Mouse (Mus musculus) lung, postnatal 0 days (tissue): ENCODE measurements at regions not wholly inside any gene's neighbourhood (a gene's known extent, or its start where the extent isn't known, plus 50 kb on each side); places are given as distances from the start of the nearest gene placed in this dataset.

Source experiments
- ATAC-seq: fragments of 200-750 bp; cut with Nextera tagmentation; 2 replicates; pipeline ENCODE4 v1.8.0; 2017; ENCODE audit warnings: moderate library complexity
- DNase-seq: peaks from one replicate; pipeline ENCODE4 v3.0.0-alpha.2; 2016; ENCODE audit warnings: low spot score
- H3K27ac ChIP-seq: fragments of 300-500 bp; sonication (generic); 2 replicates; pipeline ENCODE4 v1.5.1; 2014; ENCODE audit warnings: antibody characterized with exemption, mild to moderate bottlenecking, low read length, mixed read lengths
- H3K27me3 ChIP-seq: fragments of 300-500 bp; sonication (generic); replicated peaks from 2 replicates; pipeline ENCODE4 v1.6.1; 2014; ENCODE audit warnings: low read length, mixed read lengths; ENCODE audit not compliant: insufficient read depth
- H3K36me3 ChIP-seq: fragments of 300-500 bp; sonication (generic); 2 replicates; pipeline ENCODE4 v1.6.1; 2014; ENCODE audit warnings: low read length, mixed read lengths; ENCODE audit not compliant: insufficient read depth
- H3K4me1 ChIP-seq: fragments of 300-500 bp; sonication (generic); 2 replicates; pipeline ENCODE4 v1.6.1; 2014; ENCODE audit warnings: antibody characterized with exemption, low read depth, low read length, mixed read lengths; ENCODE audit not compliant: insufficient read depth
- H3K4me2 ChIP-seq: fragments of 300-500 bp; sonication (generic); replicated peaks from 2 replicates; pipeline ENCODE4 v1.6.1; 2014; ENCODE audit warnings: low read depth, mild to moderate bottlenecking, low read length, moderate library complexity, mixed read lengths
- H3K4me3 ChIP-seq: fragments of 300-500 bp; sonication (generic); 2 replicates; pipeline ENCODE4 v1.5.1; 2014; ENCODE audit warnings: low read depth, low read length
- H3K9ac ChIP-seq: fragments of 300-500 bp; sonication (generic); replicated peaks from 2 replicates; pipeline ENCODE4 v1.6.1; 2014; ENCODE audit warnings: low read depth, mild to moderate bottlenecking
- H3K9me3 ChIP-seq: fragments of 300-500 bp; sonication (generic); 2 replicates; pipeline ENCODE4 v1.6.1; 2016; ENCODE audit warnings: low read length, mixed read lengths
- CTCF ChIP-seq: IDR thresholded peaks from 2 replicates; pipeline ENCODE4 v1.5.1; 2016; ENCODE audit warnings: antibody characterized with exemption, mild to moderate bottlenecking
- EP300 ChIP-seq: IDR thresholded peaks from 2 replicates; pipeline ENCODE4 v1.6.1; 2016; ENCODE audit warnings: antibody characterized with exemption, mild to moderate bottlenecking, control low read depth
- WGBS: fragments of 180-500 bp; shearing (Covaris S2); extraction: QIAGEN DNeasy Blood & Tissue Kit; methylation state at CpG from one replicate; pipeline ENCODE4 v1.1.7; 2014; 5-methylcytosine and 5-hydroxymethylcytosine counted together

GRCm38 (mm10) chr3:56830315-56831097 lies 471.3 kb downstream of the Tm4sf1 start:
- H3K9me3 ChIP-seq, result no peaks in the 10 kb centered on the region
- peak; percentile 9 for DNase-seq
- no peak overlapping the region for H3K9ac ChIP-seq
- 57% methylated on average over 4 of the region's 4 CpGs for WGBS
- H3K36me3 ChIP-seq, result no peaks in the 10 kb centered on the region
- no peak for ATAC-seq
- no peaks in the 10 kb centered on the region for H3K4me1 ChIP-seq
- no peak for TF ChIP-seq CTCF
- TF ChIP-seq EP300, result no peak
- H3K27ac ChIP-seq, result no peak overlapping the region
- no peak overlapping the region for H3K4me3 ChIP-seq
- no peaks in the 10 kb centered on the region for H3K27me3 ChIP-seq
- no peak overlapping the region for H3K4me2 ChIP-seq

- Histone ChIP-seq H3K9me3 (no peaks in the 10 kb centered on the region), H3K9ac (no peak overlapping the region), H3K36me3 (no peaks in the 10 kb centered on the region), H3K27ac (no peak overlapping the region), H3K4me3 (no peak overlapping the region), H3K4me2 (no peak overlapping the region), H3K27me3 (no peaks in the 10 kb centered on the region), H3K4me1 (no peaks in the 10 kb centered on the region)
- ATAC-seq (no peak), DNase-seq (no peak)
- TF ChIP-seq CTCF (no peak), EP300 (no peak)
- WGBS, result 78% methylated on average over 4 of the region's 4 CpGs
Observed at GRCm38 (mm10) chr3:56824157-56824556, 477.6 kb downstream of the Tm4sf1 start.

- H3K36me3 ChIP-seq, result no peaks in the 10 kb centered on the region
- TF ChIP-seq EP300 (no peak), CTCF (no peak)
- no peak overlapping the region for H3K9ac ChIP-seq
- ATAC-seq, result no peak
- H3K27ac ChIP-seq, result no peak overlapping the region
- no peaks in the 10 kb centered on the region for H3K9me3 ChIP-seq
- DNase-seq, result no peak
- H3K4me2 ChIP-seq, result no peak overlapping the region
- no peaks in the 10 kb centered on the region for H3K27me3 ChIP-seq
- H3K4me3 ChIP-seq, result no peak overlapping the region
- 61% methylated on average over 1 of the region's 1 CpGs for WGBS
- H3K4me1 ChIP-seq, result no peaks in the 10 kb centered on the region
Observed at GRCm38 (mm10) chr3:56810548-56811071, 491.2 kb downstream of the Tm4sf1 start.

GRCm38 (mm10) chr3:56793054-56793453 lies 508.7 kb downstream of the Tm4sf1 start:
- 43% methylated on average over 1 of the region's 1 CpGs for WGBS
- no peaks in the 10 kb centered on the region for H3K36me3 ChIP-seq
- no peaks in the 10 kb centered on the region for H3K9me3 ChIP-seq
- TF ChIP-seq EP300 (no peak), CTCF (no peak)
- no peak overlapping the region for H3K27ac ChIP-seq
- H3K4me1 ChIP-seq, result no peaks in the 10 kb centered on the region
- no peak for DNase-seq
- no peaks in the 10 kb centered on the region for H3K27me3 ChIP-seq
- no peak overlapping the region for H3K4me3 ChIP-seq
- H3K9ac ChIP-seq, result no peak overlapping the region
- ATAC-seq, result no peak
- no peak overlapping the region for H3K4me2 ChIP-seq

- Histone ChIP-seq H3K27me3 (no peaks in the 10 kb centered on the region), H3K4me2 (no peak overlapping the region), H3K36me3 (no peaks in the 10 kb centered on the region), H3K4me3 (no peak overlapping the region), H3K27ac (no peak overlapping the region), H3K4me1 (no peaks in the 10 kb centered on the region), H3K9me3 (no peaks in the 10 kb centered on the region), H3K9ac (no peak overlapping the region)
- no peak for ATAC-seq
- TF ChIP-seq CTCF (no peak), EP300 (no peak)
- peak; percentile 28 for DNase-seq
- WGBS, result 29% methylated on average over 3 of the region's 3 CpGs
Observed at GRCm38 (mm10) chr3:56789155-56789554, 512.6 kb downstream of the Tm4sf1 start.

GRCm38 (mm10) chr3:56773920-56774319 lies 527.9 kb downstream of the Tm4sf1 start:
- Histone ChIP-seq H3K4me3 (no peak overlapping the region), H3K9me3 (no peaks in the 10 kb centered on the region), H3K4me2 (no peak overlapping the region), H3K36me3 (no peaks in the 10 kb centered on the region), H3K27me3 (no peaks in the 10 kb centered on the region), H3K27ac (no peak overlapping the region), H3K9ac (no peak overlapping the region), H3K4me1 (no peaks in the 10 kb centered on the region)
- DNase-seq, result no peak
- WGBS, result 74% methylated on average over 5 of the region's 5 CpGs
- TF ChIP-seq CTCF (no peak), EP300 (no peak)
- ATAC-seq, result no peak
